Mouse (Mus musculus): ENCODE data around the gene Fam122b.

DNA sequence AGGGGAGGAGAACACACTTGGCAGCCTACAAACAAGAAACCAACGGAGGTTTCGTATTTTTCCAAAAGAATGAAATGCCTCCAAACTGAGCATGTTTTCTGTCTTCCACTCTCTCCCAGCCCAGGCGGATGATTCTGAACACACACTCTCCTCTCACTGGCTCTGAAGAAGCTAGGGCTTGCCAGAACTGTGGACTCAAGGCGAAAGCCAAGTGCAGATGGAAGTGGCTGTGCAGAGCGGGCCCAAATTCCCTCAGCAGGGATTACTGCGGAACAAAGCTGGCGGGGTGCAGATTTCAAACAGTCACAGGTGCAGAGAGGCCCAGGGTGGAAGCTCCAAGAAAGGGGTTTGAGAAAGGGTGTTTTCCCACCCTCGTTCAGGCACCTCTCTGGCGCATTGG, 48.8 kb downstream of the Fam122b start:
- no peak for TF ChIP-seq CTCF (IDR thresholded peaks at IDR 0.05; ENCODE audit: borderline replicate concordance, insufficient read depth, low read length)
- no peak for TF ChIP-seq POLR2A (IDR thresholded peaks at IDR 0.05; ENCODE audit: low read depth, low read length)
